Mouse (Mus musculus) cerebellum, adult 2 months (tissue): ENCODE data around the gene Slc38a2.

Source experiments
- CTCF ChIP-seq: fragments of 200-500 bp; IDR thresholded peaks from 2 replicates; pipeline ENCODE4 v1.5.1; 2011; ENCODE audit warnings: low read depth, mild to moderate bottlenecking, control low read depth, low read length, moderate library complexity, borderline replicate concordance; ENCODE audit not compliant: insufficient read depth
- POLR2A ChIP-seq: fragments of 200-500 bp; IDR thresholded peaks from 2 replicates; pipeline ENCODE4 v1.6.1; 2011; ENCODE audit warnings: low read length, control low read depth, borderline replicate concordance; ENCODE audit not compliant: insufficient read depth

GRCm38 (mm10) chr15:96654714-96655113 is 44.8 kb downstream of the Slc38a2 start:
- TF ChIP-seq CTCF: no peak
- TF ChIP-seq POLR2A: no peak
